Mouse (Mus musculus): ENCODE measurements at regions not wholly inside any gene's neighbourhood (a gene's known extent, or its start where the extent isn't known, plus 50 kb on each side); places are given as distances from the start of the nearest gene placed in this dataset.

- no peak for DNase-seq (ENCODE audit: low spot score in 2 of 2)
Measured at GRCm38 (mm10) chrX:56276348-56276747, 63.7 kb upstream of the Gm773 start.

- DNase-seq (ENCODE audit: low spot score in 2 of 2) = peak in 1 of 2 experiments; percentile 11
Measured at GRCm38 (mm10) chrX:56274170-56274569, 61.5 kb upstream of the Gm773 start.

GRCm38 (mm10) chrX:56269706-56270105, 57.0 kb upstream of the Gm773 start:
- DNase-seq (ENCODE audit: low spot score in 2 of 2) = no peak
